Mouse (Mus musculus): ENCODE measurements at regions not wholly inside any gene's neighbourhood (a gene's known extent, or its start where the extent isn't known, plus 50 kb on each side); places are given as distances from the start of the nearest gene placed in this dataset.

DNA sequence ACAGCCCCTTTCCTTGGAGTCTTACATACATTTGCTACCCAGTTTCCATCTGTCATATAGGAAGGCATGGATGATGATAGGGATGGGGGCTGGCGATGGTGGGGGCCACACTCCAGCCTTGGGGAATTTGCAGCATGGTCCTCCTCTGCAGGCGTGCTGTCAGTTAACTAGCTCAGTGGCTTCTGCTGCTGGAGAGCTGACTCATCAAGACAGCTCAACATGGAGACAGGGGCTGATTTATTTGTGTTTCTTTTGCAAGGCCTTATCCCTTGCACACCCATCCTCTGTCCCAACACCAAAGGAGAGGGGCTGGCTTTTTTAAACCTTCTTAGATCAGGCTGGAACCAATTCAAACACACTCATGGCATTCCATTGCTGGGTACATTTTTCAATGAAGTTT, 98.3 kb upstream of the Meis1 start:
- TF ChIP-seq CTCF (IDR thresholded peaks at IDR 0.05; ENCODE audit: control insufficient read depth, insufficient read depth, low read length): no peak
- no peak for TF ChIP-seq POLR2A (IDR thresholded peaks at IDR 0.05; ENCODE audit: borderline replicate concordance, control insufficient read depth, low read depth, low read length)
